Mouse (Mus musculus) ES-E14 (cell line): ENCODE measurements around the gene C1ql4. TPM values are rescaled to one million over a fixed set of nuclear protein-coding genes. Genes with fewer than 3 reads are reported as not detected.

ENCODE experiments used
- DNase-seq: peaks from one replicate; pipeline ENCODE4 v3.0.0-alpha.2; 2013; ENCODE audit warnings: low read depth, low spot score
- H3K27ac ChIP-seq: 2 replicates; pipeline ENCODE4 v1.5.1; 2012; ENCODE audit warnings: low read depth, mild to moderate bottlenecking, low read length, moderate library complexity, mixed read lengths; ENCODE audit not compliant: poor library complexity, insufficient read depth, severe bottlenecking
- H3K36me3 ChIP-seq: 2 replicates; pipeline ENCODE4 v1.6.1; 2012; ENCODE audit warnings: mild to moderate bottlenecking, low read length, moderate library complexity, mixed read lengths; ENCODE audit not compliant: control insufficient read depth, poor library complexity, insufficient read depth, severe bottlenecking
- H3K4me1 ChIP-seq, 2 experiments: fragments of 150-350 bp in 1 of 2; sonication (generic) in 1 of 2; 2 replicates each; pipeline ENCODE4 v1.6.1; 2012; ENCODE audit warnings: low read length in 2 of 2, mild to moderate bottlenecking in 1 of 2, mixed read lengths in 1 of 2; ENCODE audit not compliant: control insufficient read depth in 2 of 2, insufficient read depth in 2 of 2, poor library complexity in 1 of 2
- H3K4me3 ChIP-seq, 2 experiments: fragments of 150-350 bp in 1 of 2; sonication (generic) in 1 of 2; 2 replicates each; pipeline ENCODE4 v1.5.1; 2012; ENCODE audit warnings: low read length in 2 of 2, low read depth in 1 of 2, mild to moderate bottlenecking in 1 of 2, mixed read lengths in 1 of 2; ENCODE audit not compliant: insufficient read depth in 1 of 2, poor library complexity in 1 of 2, severe bottlenecking in 1 of 2
- H3K9ac ChIP-seq: 2 replicates; pipeline ENCODE4 v1.6.1; 2012; ENCODE audit warnings: low read depth, mild to moderate bottlenecking, low read length, mixed read lengths; ENCODE audit not compliant: poor library complexity, insufficient read depth, severe bottlenecking
- H3K9me3 ChIP-seq: fragments of 150-350 bp; sonication (generic); 2 replicates; pipeline ENCODE4 v1.6.1; 2012; ENCODE audit warnings: low read depth, mild to moderate bottlenecking, low read length; ENCODE audit not compliant: control insufficient read depth, insufficient read depth
- CHD2 ChIP-seq: IDR thresholded peaks from 2 replicates; pipeline ENCODE4 v1.6.1; 2014; ENCODE audit warnings: mild to moderate bottlenecking, low read depth, low read length, inconsistent platforms
- HCFC1 ChIP-seq: IDR thresholded peaks from 2 replicates; pipeline ENCODE4 v1.6.1; 2012; ENCODE audit warnings: low read length, inconsistent platforms, borderline replicate concordance; ENCODE audit not compliant: insufficient read depth
- MAFK ChIP-seq: IDR thresholded peaks from 2 replicates; pipeline ENCODE4 v1.6.1; 2014; ENCODE audit warnings: mild to moderate bottlenecking, low read depth, low read length, inconsistent platforms; ENCODE audit not compliant: insufficient read depth
- ZC3H11A ChIP-seq: IDR thresholded peaks from 2 replicates; pipeline ENCODE4 v1.6.1; 2012; ENCODE audit warnings: low read depth, mild to moderate bottlenecking, inconsistent platforms, low read length, borderline replicate concordance
- ZNF384 ChIP-seq: IDR thresholded peaks from 2 replicates; pipeline ENCODE4 v1.6.1; 2012; ENCODE audit warnings: low read depth, low read length, inconsistent platforms
- in situ Hi-C, 2 experiments: fragments of 600-800 bp; cut with MboI; formaldehyde crosslinking; loops; one replicate each; pipeline ENCODE4 v1.15.1; 2025; ENCODE audit warnings: low sequenced_read_pairs in 2 of 2, inconsistent platforms in 1 of 2; ENCODE audit not compliant: unreplicated experiment in 2 of 2
- total RNA-seq: library from RNA; depleted of rRNA; stranded (reverse); fragments of 300-350 nt; gene quantifications from 2 replicates; pipeline ENCODE4 v1.2.3, GENCODE M21; 2012

C1ql4 gene
- total RNA-seq, 1 experiment: 3.7 TPM

- in situ Hi-C loops: loop anchor here (5.0 to 25.0 kb wide), 2 partner anchors 311 to 321 kb away; partner anchors contain the start of genes Wnt10b (in 2 of the 2) and Wnt1 (in 1 of the 2)
Observed at GRCm38 (mm10) chr15:99097840-99098492, 10.3 kb upstream of the C1ql4 start.

GRCm38 (mm10) chr15:99096831-99097500 lies 9.3 kb upstream of the C1ql4 start:
- in situ Hi-C loops: loop anchor here (5.0 to 25.0 kb wide), 2 partner anchors 310 to 320 kb away; partner anchors contain the start of genes Wnt10b (in 2 of the 2) and Wnt1 (in 1 of the 2)
- Histone ChIP-seq H3K9me3 (no peaks in the 10 kb centered on the region), H3K9ac (peak overlapping the region; percentile 10; the same call in 1 of the 2 replicates), H3K27ac (no peak overlapping the region), H3K36me3 (no peaks in the 10 kb centered on the region; the same call in 1 of the 2 replicates), H3K4me1 (peaks cover 2 to 13% of the 10 kb centered on the region in 2 experiments; a peak in 2 of 4 replicates), H3K4me3 (peak overlapping the region; percentile 47 to 51)
- no peak for TF ChIP-seq MAFK
- no peak for TF ChIP-seq ZNF384
- TF ChIP-seq CHD2: no peak
- TF ChIP-seq HCFC1: no peak
- no peak for TF ChIP-seq ZC3H11A
- DNase-seq: no peak

More at GRCm38 (mm10) chr15:99097840-99098492, 10.3 kb upstream of the C1ql4 start:
- Histone ChIP-seq H3K36me3 (no peaks in the 10 kb centered on the region; the same call in 1 of the 2 replicates), H3K9me3 (no peaks in the 10 kb centered on the region), H3K4me1 (peaks cover under 1 to 13% of the 10 kb centered on the region in 2 experiments; a peak in 2 of 4 replicates), H3K4me3 (peak overlapping the region; percentile 19 to 67), H3K27ac (no peak overlapping the region), H3K9ac (no peak overlapping the region)
- DNase-seq: no peak
- TF ChIP-seq CHD2 (no peak), ZC3H11A (no peak), MAFK (no peak), ZNF384 (no peak), HCFC1 (no peak)

GRCm38 (mm10) chr15:99096061-99096793 lies 8.6 kb upstream of the C1ql4 start:
- Histone ChIP-seq H3K36me3 (no peaks in the 10 kb centered on the region; the same call in 1 of the 2 replicates), H3K9me3 (no peaks in the 10 kb centered on the region), H3K27ac (no peak overlapping the region), H3K9ac (peak overlapping the region; percentile 10; the same call in 1 of the 2 replicates), H3K4me3 (peak overlapping the region; percentile 47 to 51), H3K4me1 (peaks cover 2 to 11% of the 10 kb centered on the region in 2 experiments; a peak in 2 of 4 replicates)
- in situ Hi-C loops: loop anchor here (5.0 to 25.0 kb wide), 2 partner anchors 309 to 319 kb away; partner anchors contain the start of genes Wnt10b (in 2 of the 2) and Wnt1 (in 1 of the 2)
- no peak for DNase-seq
- TF ChIP-seq MAFK: no peak
- no peak for TF ChIP-seq CHD2
- no peak for TF ChIP-seq HCFC1
- TF ChIP-seq ZNF384: no peak
- no peak for TF ChIP-seq ZC3H11A

- Histone ChIP-seq H3K4me1 (peaks cover 2 to 10% of the 10 kb centered on the region in 2 experiments; a peak in 2 of 4 replicates), H3K4me3 (no peak overlapping the region), H3K27ac (no peak overlapping the region), H3K9me3 (no peaks in the 10 kb centered on the region), H3K9ac (no peak overlapping the region), H3K36me3 (no peaks in the 10 kb centered on the region)
- in situ Hi-C loops: loop anchor here (5.0 to 25.0 kb wide), 2 partner anchors 308 to 318 kb away; partner anchors contain the start of genes Wnt10b (in 2 of the 2) and Wnt1 (in 1 of the 2)
- TF ChIP-seq ZC3H11A: no peak
- TF ChIP-seq HCFC1: no peak
- no peak for TF ChIP-seq CHD2
- no peak for TF ChIP-seq MAFK
- no peak for DNase-seq
Observed at GRCm38 (mm10) chr15:99095356-99095755, 7.7 kb upstream of the C1ql4 start.
